Mouse (Mus musculus) T-cell, adult 2 months (primary cell): ENCODE data around the gene Myg1.
"Not testable (repeated sequence)": the region's sequence is repeated elsewhere in the genome, so short reads cannot be mapped to it uniquely, and the experiment has no call there.

Experiments
- DNase-seq: peaks from one replicate; pipeline ENCODE4 v3.0.0; 2022; ENCODE audit warnings: low spot score

Myg1 gene

DNA sequence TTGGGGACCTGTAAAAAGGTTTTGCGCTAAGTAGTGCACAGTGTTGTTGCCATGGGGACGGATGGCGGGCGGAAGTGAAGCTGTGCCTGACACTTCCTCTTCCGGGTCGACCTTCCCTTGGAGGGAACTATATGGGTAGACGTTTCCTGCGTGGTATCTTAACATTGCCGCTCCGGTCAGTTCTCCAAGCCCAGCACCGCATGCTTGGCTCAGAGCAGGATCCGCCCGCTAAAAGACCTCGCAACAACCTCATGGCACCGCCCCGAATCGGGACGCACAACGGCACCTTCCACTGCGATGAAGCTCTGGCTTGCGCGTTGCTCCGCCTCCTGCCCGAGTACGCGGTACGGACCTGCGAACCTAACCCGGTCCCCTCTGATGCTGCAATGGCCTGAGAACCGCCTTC lies at the start of gene Myg1:
Myg1 (plus strand) TSS at position 100 of the 406 bp plus-strand sequence.
- peak; percentile 88 for DNase-seq

DNA sequence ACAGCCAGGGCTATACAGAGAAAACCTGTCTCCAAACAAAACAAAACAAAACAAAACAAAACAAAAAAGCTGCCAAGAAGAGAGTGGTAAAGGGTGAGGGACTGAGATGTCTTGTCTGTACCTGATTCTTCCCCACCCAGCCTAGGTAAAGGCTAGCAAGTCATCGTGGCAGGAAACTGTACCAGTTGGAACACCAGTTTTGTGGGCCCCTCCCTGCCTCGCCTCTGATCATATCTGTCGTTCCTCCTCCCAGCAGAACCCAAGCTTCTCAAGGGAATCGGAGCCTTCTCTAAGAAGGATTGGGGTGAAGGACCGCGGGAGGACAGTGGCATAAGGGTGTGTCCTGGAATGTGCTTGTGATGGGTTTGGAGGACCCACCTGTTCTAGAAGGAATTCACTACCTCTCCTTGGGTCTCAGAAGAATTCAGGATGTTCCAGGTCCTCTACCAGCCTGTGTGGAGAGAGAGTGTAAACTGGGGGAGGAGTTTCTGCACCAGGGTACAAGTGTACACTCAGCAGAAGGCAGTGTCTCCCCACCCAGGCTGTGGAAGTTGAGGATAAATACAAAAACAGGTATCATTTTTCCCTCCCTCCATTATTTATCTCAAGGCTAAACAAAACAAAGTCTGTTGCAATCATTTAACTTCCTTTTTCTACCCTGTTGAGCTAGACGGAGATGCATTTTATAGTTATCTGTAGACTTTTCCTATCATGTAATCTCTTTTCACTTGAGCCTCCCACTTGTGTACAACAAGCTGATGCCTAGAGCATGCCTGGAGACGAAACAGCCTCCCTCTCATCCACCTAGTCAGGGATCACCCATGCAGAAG lies 48.8 kb upstream of the Myg1 start:
- no peak for DNase-seq

DNA sequence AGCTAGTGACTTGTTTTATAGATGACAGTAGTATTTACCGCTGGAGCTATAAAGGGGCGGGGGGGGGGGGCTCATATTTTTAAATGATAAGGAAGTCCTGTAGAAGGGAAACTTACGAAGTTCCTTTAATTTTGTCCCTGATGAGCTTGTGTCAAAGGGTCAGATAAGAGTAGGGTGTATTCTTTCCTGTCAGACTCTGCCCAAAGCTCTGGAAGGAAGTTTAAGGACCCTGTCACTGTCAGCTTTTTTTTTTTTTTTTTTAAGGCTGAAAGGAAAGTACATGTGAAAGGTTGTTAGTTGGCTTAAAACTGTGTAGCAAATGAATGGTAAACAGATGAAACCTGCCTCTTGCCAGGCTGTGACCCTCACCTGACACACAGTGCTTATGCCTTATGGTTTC lies 47.9 kb upstream of the Myg1 start:
- DNase-seq: no peak

DNA sequence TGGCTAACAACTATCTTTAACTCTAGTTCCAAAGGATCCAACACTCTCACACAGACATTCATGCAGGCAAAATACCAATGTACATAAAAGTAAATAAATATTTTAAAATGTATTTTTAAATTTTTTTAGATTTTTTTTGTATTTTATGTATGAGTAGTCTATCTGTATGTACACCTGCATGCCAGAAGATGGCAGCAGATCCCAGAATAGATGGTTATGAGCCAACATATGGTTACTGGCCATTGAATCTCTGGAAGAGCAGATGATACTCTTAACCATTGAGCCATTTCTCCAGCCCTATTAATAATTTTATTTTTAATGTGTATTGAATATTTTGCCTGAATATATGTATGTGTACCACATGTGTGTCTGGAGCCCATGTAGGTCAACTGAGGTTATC lies 44.1 kb upstream of the Myg1 start:
- peak; percentile 45 for DNase-seq

DNA sequence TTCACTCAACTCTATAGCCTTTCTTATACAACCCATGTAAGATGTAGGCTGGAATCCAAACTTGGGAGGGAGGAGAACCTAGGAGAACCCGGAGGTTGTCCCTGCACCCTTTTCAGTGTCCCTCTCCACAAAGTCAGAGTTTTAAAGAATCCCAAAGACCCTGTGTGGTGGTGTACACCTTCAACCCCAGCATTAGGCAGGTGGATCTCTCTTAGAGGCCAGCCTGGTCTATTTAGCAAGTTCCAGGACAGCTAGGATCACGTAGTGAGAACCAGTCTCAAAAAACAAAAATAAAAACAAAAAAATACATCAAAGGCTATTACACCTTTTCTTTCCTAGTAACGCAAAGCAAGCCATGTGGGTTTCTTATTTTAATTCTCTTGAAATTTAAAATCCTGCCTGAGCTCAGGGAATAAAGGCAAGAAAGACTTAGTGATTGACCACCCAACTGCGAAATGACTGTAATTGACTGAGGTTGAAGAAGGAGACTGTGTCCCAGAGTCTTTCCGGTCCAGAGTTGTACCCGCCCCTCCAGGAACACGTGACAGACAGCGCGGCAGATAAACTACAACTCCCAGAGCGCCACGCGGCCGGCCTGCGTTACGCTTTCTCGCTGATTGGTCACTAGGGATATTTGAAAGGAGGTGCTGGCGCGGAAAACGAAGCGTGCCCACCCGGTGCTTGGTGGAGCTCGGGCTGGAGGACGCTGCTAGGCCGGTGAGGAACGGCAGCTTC lies 35.7 kb upstream of the Myg1 start, which contains the start of gene Espl1:
Espl1 (plus strand) TSS at position 634 of the 735 bp plus-strand sequence.
- DNase-seq: peak; percentile 93

DNA sequence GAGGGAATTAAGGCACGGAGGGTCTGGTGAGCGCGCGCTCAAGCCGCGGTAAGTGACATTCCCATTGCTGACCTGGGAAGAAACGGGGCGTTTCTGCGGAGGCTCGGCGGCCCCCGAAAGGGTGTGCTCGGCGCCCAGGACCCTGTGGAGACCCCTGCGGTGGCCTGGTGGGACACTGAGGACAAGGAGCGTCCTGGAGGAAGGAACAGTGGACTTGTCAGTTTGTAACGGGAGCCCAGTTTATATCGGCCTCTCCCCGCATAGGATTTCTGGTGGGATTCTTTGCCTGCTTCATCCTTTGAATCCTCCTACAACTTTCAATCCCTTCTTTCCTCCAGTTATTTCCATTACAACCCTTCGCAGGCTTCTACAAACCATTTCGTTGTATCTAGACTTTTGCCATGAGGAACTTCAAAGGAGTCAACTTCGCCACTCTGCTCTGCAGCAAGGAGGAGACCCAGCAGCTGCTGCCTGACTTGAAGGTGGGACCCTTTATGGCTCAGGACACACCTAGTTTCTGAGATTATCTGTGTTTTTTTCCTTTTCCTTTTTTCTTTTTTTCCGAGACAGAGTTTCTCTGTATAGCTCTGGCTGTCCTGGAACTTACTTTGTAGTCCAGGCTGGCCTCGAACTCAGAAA lies 35.0 kb upstream of the Myg1 start:
- DNase-seq: no peak

DNA sequence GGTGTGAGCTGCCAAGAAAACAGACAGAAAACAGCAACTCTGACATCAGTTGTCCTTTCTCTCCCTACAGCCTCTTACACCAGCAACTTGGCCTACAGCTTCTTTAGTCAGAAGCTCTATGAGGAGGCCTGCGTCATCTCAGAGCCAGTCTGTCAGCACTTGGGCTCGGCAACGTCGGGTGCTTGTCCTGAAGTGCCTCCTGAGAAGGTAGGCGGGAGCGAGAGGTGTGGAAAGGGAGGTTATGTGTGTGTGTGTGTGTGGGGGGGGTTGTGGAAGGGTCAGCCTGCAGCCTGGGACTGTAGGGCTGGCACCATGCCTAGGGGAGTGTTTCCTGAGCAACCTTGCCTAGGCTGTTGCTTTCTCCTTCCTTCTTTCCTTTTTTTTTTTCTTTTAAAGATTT lies 29.0 kb upstream of the Myg1 start:
- DNase-seq: no peak

DNA sequence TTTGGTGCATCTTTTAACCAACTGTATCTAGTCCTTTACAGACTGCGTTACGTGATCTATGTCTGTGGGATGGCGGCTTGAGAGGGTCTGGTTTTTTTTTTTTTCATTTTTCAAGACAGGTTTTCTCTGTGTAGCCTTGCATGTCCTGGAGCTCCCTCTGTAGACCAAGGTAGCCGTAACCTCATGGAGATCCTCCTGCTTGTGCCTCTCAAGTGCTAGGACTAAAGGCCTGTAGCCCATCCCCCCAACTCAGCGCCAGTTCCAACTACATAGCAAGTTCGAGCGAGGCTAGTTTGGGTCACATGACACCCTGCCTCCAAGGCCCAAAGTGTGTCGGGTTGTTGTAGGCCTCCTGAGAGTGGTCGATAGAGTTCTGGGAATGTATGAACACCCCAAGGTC lies 22.8 kb upstream of the Myg1 start:
- DNase-seq: no peak

DNA sequence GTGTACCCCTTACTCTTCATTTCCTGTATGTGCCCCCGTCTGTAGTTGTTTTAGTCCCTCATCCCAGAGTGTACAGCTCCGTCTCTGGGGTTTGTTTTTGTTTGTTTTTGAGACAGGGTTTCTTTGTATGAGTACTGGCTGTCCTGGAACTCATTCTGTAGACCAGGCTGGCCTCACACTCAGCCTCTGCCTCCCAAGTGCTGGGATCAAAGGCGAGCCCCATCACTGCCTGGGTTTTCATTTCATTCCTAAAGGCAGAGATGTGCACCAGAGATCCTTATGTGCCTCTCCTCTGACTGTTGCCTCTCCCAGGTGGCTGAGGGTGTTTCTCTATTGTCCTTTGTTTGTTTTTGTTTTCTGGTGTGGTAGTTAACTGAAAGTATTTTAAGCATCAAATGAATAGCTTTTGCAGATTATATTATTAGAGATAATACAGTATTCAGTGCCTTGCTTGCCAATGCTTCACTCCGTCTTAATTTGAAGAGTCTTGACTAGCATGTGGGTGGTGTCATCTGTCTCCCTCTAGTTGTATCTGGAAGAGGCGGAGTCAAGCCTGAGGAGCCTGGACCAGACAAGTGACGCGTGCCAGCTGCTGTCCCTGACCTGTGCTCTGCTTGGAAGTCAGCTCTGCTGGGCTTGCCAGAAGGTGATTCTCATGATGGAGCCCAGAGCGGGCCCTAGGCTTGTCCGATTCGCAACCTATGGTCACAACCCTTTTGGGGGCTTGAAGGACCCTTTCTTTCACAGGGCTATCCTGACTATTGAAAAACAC lies 21.2 kb upstream of the Myg1 start:
- DNase-seq: no peak

DNA sequence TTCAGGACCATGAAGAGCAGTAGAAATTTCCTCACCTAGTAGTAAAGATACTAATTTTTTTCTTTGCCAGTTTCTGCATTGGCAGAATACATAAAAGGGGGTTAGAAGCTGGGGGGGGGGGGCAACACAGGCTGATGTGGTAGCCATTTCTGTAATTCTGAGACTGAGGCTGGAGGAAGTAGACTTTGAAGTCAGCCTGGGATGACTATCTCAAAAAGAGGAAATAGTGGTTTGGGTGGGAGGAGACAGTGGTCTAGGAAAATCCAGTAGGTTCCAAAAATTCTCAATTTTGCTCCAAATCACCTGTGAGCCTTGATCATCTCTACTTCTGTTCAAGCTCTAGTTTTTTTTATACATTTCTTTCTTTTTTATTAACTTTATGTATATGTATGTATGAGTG lies 20.0 kb upstream of the Myg1 start:
- DNase-seq: no peak

DNA sequence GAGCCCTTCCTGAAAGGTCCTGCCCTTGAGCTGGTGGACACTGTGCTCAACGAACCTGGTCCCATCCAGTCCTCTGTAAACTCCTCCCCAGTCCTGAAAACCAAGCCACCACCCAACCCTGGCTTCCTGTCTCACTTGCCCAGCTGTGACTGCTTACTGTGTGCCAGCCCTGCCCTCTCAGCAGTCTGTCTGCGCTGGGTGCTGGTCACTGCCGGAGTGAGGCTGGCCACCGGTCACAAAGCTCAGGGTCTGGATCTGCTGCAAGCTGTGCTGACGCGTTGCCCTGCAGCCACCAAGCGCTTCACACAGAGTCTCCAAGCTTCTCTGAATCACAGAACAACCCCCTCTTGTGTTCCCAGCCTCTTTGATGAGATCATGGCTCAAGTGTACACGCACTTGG lies 16.2 kb upstream of the Myg1 start:
- no peak for DNase-seq

DNA sequence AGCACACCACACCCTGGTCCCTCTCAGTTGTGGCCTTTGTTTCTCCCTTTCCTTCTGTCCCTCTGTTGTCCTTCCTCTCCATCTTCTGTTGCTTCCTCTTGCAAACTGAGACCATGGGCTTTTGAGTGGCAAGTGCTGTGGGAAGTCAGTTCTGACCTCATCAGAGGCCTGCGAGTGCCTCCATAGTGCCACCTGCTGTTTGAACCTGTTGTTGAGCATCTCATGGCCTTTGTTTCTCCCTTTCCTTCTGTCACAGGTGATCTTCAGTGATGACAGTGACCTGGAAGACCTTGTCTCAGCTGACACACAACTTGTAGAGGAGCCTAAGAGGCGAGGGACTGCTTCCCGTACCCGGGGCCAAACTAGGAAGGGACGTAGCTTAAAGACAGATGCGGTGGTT lies 15.2 kb upstream of the Myg1 start:
- DNase-seq: peak; percentile 66

DNA sequence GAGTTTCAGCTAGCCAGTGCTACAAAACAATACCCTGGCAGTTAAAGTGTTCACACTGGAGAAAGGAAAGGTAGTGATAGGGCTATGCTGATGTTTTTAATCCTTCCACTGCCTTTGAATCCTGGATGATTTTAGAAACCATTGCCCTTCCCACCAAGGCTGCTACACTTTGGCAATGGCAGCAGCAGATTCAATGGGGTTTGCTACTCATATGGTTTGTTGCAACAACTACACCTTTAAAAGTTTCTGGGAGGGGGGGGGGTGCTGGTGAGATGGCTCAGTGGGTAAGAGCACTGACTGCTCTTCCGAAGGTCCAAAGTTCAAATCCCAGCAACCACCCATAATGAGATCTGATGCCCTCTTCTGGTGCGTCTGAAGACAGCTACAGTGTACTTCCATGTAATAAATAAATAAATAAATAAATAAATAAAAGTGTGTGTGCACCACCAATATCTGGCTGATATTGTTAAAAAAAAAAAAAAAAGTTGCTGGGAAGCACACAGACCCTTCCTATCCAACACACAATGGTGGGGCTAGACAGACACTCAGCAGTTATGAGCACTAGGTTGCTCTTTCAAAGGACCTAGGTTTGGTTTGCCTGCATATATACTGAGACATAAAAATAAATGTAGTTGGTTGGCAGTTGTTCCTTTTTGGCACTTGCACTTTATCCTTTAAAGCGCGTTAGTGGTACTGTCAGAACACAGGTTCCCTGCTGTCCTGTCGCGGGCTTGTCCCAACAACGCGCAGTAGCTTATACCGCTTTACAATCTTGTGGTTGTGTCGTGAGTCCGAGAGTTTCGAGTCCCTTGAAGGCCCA lies 6.6 kb upstream of the Myg1 start:
- no peak for DNase-seq

DNA sequence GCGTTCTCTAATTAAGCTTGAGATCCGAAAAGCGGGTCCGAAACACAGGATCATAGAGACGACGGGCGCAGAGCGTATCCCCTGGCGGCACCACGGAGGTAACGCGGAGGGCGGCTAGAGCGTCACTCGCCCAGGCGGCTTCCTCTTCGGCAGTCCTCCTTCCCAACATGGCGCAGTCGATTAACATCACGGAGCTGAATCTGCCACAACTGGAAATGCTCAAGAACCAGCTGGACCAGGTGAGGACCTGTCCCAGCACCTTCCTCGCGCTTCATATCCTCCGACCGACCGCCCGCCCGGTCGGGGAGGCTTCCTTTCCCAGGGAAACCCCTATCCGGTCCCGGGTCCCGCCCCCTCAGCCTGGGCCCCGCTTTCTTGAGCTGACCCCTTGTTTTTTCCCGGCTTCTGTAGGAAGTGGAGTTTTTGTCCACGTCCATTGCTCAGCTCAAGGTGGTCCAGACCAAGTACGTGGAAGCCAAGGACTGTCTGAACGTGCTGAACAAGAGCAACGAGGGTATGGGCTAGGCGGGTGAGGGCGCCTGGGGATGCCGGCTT lies 5.4 kb upstream of the Myg1 start, which contains the start of gene Pfdn5:
Pfdn5 (plus strand) TSS at position 95 of the 555 bp plus-strand sequence.
- DNase-seq: peak; percentile 83

DNA sequence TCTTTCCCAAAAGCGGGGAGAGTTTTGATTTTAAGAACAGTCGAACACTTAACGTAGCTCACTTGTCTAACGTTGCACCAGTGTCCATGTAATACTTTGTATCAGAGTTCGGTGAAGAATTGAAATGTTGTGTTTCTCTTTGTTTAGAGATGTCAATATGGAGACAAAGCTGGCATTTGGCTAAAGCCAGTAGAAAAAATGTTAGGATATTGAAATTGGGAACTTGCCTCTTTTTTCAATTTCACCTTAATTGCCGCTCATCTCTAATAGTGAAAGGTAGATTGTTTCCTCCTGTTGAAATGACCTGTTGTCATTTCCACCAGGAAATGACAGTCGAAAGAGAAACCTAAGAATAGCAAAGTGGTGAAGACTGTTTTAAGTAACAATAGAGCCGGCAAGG lies 4.6 kb upstream of the Myg1 start:
- DNase-seq: no peak

DNA sequence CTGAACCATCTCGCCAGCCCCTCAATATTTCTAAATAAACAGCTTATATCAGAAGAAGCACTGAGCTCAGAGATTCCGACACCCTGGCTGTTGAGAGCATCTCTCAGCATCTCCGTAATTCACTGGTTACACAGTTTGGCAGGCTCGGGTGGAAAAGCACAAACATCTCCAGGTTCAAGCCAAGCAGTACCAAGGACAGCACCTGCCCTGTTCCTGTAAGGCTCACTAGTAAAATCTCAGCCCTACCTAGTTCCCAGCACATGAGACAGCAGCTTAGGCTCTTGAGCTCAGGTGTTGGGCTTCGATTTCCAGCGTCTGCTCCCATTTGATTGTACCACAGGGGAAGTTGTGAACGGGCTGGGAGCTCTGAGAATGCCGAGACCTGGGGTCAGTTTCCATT lies 3.7 kb downstream of the Myg1 start:
- no peak for DNase-seq

DNA sequence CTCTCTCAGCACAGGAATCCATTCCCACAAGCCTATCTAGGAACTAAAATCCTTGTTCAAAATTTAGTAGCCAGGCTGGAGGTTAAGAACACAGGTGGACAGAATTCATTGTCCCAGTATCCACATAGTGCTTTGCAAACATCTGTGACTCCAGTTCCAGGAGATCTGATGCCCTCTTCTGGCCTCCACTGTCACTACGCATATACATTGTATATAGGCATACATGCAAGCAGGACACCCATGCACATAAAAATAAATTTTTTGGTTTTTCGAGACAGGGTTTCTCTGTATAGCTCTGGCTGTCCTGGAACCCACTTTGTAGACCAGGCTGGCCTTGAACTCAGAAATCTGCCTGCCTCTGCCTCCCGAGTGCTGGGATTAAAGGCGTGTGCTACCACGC lies 4.4 kb downstream of the Myg1 start:
- not testable (repeated sequence) for DNase-seq

DNA sequence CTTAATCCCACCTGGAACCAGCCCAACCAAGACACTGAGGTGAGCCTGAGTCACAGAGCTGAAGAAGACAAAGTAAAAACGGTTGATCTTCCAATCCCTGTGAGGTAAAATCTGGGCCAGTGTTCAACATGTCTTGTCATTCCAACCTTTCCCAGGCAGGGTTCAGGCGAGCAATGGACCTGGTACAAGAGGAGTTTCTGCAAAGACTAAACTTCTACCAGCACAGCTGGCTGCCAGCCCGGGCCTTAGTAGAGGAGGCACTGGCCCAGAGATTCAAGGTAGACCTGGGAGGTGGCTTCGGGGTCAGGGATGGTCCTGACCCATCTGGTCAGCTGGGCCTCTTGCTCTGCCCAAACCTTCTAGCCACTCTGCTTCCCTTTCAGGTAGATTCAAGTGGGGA lies 5.4 kb downstream of the Myg1 start:
- DNase-seq: no peak

DNA sequence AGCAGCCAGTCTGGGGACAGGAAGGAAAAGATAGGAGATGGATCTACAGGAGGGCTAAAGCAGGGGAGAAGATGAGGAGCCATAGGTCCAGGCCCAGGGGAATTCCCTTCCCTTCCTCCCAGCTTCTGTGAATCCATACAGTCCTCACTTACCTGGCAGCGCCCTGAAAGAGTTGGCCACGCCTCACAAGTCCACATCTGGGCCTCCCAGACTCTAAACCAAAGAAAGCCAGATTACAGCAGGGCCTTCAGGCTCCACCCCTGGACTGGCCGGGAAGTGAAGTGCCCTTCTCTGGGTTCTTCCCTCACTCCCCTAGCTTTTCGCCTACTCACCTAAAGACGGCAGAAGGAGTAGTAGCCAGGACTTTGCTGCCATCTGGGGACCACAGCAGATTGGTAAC lies 8.1 kb downstream of the Myg1 start:
- DNase-seq: no peak

DNA sequence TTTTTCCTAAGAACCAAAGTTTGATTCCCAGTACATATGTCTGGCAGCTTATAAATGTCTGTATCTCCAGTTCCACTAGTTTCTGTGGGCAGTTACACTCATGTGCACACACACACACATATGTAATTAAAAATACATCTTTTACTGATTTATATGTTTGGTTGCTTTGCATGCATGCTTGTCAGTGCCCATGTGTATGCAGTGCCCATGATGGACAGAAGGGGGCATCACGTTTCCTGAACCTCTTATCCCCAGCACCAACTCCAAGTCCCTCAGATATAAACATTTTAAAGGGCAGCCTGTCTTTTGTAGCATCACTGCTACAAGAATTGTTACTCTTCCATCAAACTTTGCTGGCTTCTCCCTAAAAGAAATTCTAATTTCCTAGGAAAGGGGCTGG lies 10.1 kb downstream of the Myg1 start:
- peak; percentile 62 for DNase-seq

DNA sequence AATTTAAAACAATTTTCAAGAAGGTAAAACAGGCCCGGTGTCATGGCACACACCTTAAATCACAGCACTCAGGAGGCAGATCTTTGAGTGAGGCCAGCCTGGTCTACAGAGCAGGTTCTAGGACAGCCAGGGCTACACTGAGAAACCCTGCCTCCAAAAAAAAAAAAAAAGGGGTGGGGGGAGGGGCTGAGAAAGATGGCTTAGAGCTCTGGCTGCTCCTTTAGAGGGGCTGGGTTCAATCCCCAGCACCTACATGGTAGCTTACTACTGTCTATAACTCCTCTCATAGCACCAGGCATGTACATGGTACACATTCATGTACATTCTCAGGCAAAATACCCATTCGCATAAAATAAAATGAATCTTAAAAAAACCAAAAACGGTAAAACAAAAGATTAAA lies 13.0 kb downstream of the Myg1 start:
- DNase-seq: no peak
